Mouse (Mus musculus) regulatory T cell (primary cell): Measurements from ENCODE around the gene Zfp319.
"Not testable (repeated sequence)": the region's sequence is repeated elsewhere in the genome, so short reads cannot be mapped to it uniquely, and the experiment has no call there.

Source experiments
- in situ Hi-C: fragments of 300-600 bp; cut with MboI, MseI; formaldehyde crosslinking; loops from one replicate; pipeline ENCODE4 v1.15.1; 2025; ENCODE audit warnings: high pct_unique_total_duplicates

The Zfp319 gene

DNA sequence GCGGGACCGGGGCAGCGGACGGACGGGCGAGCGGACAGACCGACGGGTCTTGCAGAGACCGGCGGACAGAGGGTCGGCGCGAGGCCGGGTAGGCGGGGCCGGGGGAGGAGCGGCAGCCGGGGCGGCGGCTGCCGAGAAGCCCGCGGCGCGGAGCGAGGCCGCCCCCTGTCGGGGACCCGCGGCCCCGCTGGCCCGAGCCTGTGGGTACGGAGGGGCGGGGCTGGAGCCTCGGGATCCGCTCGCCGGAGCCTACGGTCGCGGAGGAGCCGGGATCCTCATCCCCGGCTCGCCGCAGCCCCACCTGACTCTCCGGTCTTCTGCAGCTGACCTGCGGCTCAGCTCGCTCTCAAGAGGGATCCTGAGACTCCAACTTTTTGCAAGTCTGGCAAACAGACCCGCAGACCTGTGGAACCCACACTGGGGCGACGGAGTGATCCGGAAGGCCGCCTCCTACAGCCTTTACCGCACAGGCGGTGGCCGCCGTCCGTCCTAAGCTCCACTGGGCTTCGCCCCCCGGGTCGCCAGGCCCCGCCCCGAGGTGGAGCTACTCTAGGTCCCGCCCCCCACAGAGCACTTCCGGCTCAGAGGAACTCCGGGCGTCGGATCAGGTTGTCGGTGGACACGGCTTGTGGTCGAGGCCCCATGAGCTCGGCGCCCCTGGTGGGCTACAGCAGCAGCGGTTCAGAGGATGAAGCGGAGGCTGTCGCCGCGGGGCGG lies at the start of gene Zfp319, which contains the start of gene Usb1:
Gene Zfp319 (minus strand): TSS at position 231 of the 717 bp plus-strand sequence.
Gene Usb1 (plus strand): TSS at position 565 of the 717 bp plus-strand sequence.
- in situ Hi-C loops = loop anchor here (5.0 kb wide), 1 partner anchor 100 kb away; the partner anchor contains the start of gene Cfap20

DNA sequence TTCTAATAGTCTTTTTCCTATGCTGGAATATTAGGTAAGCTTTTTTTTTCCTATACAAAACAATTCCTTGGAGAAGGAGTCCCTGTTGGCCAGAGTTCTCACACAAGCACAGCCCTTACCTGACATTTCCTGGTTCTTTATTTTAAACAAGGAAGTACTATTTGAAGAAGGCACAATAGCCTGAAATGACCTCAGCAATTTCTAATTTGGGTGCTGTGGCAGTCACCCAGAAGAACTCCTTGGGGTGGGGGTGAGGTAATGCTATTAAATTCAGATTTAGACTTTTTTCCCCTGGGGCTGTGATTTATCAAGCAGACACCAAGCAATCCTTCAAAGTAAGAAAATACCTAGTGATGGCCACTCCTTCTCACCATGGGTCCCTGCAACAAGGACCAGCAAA lies 49.2 kb upstream of the Zfp319 start:
- in situ Hi-C loops = no loop called here

DNA sequence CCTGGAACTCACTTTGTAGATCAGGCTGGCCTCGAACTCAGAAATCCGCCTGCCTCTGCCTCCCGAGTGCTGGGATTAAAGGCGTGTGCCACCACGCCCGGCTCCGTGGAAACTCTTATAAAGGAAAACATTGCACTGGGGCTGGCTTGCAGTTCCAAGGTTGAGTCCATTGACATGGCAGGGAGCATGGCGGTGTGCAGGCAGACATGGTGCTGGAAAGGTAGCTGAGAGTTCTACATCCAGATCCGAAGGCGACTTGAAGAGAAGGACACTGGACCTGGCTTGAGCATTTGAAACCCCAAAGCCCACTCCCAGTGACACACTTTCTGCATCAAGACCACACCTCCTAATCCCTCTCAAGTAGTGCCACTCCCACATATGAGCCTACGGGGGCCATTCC lies 47.2 kb upstream of the Zfp319 start:
- in situ Hi-C loops = not testable (repeated sequence)

DNA sequence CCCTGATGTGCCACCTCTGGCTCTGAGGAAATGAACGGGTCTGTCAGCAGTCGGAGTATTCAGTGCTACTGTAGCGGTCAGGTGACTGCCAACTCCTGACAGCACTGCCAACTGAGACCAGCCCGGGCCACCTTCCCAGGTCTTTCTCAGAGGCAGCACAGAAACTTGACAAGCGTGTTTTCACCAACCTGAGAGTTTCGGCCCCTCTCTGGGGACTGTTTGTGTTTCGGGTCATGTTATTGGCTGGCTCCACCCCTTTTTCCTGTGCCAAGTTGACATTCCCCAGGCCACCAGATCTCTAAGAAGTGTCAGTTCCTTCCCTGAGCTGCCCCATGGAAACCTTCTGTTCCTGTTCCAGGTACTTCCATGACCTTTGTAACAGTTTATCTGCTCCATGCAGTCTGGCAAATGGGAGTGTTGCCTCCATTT lies 46.1 kb upstream of the Zfp319 start:
- in situ Hi-C loops = no loop called here

DNA sequence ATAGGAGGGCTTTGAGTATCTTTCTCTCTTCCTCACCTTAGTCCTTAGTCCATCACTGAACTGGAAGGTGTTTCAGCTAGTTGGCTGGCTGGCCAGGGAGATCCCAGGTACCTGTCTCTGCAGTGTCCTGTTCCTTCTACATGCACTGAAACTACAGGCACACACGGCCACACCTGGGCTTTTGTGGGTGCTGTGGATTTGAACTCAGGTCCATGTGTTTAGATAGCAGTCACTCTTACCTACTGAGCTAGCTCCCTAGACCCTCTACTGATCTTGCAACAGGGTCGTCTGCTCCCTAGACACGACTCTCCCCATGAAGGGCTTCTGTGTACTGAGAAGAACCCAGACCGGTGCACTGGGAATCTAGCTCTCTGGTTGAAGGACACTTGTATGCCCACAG lies 45.4 kb upstream of the Zfp319 start:
- in situ Hi-C loops = no loop called here

DNA sequence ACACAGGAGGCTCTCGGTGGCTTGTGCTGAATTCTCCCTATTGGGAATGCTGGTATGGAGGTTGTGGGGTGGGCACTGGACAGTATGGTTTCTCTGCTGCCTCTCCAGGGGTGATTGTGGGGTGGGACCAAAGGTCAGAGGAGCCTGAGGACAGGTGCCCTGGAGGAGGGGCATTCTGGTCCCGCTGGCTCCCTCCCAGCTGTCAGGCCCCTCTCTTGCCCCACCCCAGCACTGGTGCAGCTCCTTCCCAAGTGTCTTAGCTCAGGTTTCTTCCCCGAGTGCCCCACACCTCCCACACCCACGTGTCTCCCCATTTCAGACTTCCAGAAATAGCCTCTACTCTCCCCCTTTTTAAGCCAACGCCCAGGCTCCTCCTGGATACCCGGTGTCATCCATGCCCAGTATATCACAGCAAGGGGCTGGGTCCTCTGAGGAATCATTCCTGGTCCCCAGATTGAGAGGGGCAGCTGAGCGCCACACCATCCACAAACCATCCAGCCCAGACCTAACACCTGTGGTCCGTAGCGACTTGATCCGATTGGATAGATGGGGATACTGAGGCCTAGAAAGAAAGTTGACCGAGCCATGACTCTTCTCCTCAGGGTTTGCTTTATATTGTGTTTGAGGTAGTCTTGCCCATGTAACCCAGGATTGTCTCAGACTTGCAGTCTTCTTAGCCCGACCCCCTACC lies 44.7 kb upstream of the Zfp319 start:
- in situ Hi-C loops = no loop called here

DNA sequence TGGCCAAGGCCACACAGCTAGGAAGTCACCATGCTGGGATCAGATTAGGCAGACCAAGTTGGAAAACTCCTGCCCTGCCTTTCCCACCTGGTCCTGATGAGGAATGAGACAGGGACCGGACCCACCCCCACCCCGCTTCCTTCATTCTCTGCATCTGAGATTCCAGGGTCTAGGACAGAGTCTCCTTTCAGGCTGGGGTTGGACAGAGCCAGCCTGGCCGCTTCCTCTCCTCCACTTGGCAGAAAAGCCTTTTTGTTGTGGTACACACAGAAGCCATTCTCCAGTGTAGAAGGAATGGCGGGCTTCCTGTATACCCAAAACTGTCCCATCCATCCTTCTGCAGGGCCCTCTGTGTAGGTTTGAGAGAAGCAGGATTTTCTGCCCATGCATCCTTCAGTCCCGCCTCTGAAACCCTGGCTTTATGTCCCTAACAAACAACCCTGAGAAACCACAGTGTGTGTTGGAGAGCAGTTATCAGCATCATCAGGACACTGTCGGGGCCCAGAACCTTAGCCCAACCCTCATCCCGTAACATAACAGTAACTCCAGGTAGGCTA lies 43.7 kb upstream of the Zfp319 start:
- in situ Hi-C loops = no loop called here

DNA sequence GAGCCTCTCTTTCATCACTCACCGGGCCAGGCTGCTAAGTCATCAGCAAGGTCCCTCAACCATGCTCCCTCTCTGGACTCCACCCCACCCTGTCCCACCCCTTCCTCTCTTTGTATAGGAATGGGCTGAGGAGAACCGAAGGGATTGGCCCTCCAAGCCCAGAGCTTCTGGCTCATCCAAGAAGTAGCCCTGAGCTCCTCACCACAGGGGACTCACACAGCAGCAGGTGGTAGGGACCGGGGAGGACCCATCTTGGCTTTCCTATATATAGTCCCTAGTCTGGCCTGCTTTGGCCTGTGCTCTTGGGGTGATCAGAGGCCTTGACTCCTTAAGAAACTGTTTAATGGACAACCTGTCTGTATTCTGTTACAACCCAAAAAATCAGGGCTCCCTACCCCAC lies 42.7 kb upstream of the Zfp319 start:
- in situ Hi-C loops = no loop called here

DNA sequence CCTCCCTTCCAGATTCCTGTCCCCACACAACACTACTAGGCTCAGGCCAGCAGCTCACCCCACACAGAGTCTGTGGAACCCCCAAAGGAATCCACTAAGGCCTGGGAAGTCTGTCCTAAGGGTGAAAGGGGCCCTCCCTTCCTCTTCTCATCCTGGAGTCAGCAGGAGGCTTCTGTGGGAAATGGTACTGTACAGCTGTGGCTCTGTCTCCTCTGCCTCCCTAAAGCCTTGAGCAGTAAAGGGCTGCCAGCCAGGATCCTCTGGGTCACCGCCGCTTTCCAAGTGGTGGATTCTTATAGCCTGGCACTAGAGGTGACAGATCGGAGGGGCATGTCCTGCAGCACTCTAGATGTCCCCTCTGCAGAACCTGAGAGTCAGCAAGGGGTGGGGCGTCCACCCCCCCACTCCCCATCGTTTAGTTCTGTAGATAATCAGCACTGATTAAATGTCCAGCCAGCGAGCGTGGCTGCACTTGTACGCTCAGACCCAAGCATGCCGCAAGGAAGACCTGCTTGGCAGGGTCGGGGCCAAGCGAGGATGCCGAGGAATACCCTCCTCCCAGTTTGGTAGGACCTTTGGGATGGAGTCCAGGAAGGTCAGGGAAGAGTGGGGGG lies 41.7 kb upstream of the Zfp319 start:
- in situ Hi-C loops = no loop called here

DNA sequence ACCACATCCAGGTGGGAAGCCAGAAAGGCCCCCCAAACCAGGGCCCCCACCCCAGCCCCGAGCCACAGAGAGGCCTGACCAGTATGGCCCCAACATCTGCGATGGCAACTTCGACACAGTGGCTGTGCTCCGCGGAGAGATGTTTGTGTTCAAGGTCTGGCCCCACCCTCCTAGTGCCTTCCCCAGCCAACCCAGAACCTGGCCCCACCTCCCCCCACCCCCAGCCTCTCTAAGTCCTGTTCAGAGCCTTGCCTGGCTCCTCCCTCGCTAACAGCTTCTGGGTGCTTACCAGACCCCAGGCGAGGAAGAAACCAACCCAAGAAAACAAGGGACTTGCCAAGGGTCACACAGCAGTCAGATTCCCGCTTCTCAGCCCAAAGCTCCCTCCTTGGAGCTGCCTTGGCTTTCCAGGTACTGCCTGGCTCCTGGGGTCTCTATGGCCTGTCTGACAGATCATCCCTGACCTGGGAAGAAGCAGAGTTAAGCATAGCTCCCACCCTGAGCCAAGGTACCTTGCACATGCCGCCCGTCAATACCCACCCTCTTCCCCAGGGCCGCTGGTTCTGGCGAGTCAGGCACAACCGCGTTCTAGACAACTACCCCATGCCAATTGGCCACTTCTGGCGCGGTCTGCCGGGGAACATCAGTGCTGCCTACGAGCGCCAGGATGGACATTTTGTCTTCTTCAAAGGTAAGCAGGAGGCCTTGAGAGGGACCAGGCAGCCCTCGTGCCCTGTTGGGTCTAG lies 38.0 kb upstream of the Zfp319 start:
- in situ Hi-C loops = no loop called here

DNA sequence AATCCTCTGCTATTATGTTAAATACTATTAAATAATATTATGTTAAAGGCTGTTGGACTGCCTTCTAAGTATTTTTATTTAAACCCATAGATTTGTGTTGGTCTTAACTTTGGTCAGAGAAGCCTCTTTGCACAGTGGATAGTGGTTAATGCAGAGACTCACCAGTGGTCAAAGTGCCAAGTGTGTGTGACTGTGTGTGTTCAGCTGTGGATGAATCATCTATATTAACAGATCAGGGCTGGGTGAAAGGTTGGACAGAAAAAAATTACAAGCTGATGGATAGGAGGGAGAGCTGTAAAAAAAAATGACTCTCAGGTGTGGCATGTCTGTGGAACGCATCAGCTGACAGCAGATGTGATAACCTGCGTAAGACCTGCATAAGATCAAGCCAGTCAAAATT lies 32.1 kb upstream of the Zfp319 start:
- in situ Hi-C loops = no loop called here

DNA sequence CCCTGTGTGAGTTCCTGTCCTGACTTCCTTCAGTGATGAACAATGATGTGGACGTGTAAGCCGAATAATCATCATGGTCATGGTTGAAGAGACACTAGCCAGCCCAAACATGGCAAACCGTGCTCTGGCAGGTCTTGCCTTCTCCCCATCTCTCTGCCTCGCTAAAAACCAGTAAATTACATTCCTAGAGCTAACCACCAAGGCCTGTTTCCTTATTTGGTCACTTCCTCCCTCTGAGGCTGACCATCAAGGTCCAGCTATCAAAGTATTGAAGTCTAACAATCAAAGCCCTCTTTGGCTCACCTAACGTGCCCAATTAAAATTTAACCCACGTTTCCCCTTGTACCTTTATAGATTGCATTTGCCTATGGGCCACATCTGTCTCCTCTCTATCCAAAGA lies 30.5 kb upstream of the Zfp319 start:
- in situ Hi-C loops = no loop called here

DNA sequence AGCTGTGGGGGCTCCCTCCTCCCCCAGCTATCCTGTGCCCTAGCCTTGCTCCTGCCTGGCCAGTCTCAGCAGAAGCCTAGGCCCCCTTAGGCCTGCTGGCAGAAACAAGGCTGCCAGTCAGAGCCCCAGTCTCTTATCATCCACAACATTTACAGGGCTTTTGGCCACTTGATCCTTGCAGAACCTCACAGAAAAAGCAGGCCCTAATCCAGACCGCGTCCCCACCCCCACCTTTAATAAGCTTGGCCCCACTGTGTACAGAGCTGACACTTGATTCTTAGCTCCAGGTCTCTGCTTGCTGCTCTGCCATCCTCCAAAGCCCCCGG lies 29.2 kb upstream of the Zfp319 start:
- in situ Hi-C loops = no loop called here

DNA sequence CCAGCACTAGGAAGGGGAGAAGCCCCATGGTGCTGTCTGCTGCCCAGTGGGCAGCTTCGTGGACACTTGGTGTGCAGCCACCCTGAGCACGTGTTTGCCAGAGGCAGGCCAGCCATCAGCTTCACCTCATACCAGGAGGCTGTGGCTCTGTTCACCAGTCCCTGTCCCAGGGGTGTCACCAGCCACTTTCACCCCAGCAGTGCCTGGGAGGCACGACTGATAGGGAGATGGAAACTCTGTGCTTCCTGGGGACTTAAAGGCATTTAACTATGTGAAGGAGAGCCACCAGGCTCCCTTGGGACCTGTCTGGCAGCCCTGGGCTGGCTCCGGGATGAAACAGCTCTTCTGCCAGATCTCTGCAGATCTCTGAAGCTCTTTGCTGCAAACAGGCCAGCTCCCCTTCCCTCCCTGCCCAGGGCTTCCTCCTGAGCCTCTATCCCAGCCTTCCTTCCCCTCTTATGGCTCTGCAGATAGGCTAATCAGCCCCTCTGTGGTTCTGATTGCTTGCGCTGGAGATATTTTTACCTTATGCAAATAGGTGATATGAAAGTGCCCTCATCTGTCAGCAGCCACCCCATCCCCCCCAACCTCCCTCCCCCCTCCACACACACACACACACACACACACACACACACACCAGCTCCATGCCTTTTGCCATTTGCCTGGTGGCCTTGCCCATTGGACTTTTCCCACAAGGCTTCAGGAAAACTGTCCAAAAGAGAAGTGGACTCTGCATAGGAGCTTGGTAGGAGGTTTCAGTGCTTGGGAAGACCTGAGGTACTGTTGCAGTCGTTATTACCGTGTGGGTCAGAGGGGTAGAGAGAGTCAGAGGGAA lies 28.6 kb upstream of the Zfp319 start:
- in situ Hi-C loops = no loop called here

DNA sequence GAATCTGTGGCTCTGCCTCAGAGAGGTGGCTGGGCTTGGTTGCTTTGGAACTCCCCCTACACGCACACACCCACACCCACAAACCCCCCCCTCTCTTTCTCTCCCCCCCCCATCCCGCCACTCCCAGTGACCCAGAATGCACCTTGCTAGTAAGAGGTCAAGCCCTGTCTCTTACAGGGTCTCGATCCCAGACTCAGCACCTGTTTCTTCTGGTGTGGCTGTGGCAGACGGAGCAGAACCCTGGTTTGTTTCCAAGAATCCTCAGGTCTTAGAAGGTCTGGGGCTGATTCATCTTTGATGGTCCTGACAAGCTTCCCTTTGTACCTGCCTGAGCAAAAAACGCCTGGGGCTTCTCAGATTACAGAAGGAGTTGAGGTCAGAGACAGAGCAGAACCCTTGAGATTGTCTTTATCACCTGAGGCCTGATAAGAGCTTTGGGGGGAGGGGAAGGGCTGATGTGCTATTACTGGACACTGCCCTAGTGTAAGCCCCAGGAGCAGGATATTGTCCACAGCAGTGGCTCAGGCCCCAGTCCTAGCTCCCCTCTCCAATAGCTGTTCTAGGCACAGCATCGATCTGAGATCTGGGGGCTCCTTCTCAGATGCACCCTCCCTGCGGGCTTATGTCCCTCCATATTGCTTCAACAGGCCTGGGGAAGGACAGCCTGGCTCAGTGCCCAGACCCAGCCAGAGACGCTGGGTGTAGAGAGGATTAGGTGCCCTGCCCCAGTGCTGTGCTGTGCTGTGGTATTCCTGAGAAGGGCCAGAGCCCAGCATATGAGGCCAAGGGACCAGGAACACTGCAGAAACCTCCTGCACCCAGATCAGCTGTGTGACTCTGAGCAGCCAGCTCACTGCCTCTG lies 27.0 kb upstream of the Zfp319 start:
- in situ Hi-C loops = no loop called here

DNA sequence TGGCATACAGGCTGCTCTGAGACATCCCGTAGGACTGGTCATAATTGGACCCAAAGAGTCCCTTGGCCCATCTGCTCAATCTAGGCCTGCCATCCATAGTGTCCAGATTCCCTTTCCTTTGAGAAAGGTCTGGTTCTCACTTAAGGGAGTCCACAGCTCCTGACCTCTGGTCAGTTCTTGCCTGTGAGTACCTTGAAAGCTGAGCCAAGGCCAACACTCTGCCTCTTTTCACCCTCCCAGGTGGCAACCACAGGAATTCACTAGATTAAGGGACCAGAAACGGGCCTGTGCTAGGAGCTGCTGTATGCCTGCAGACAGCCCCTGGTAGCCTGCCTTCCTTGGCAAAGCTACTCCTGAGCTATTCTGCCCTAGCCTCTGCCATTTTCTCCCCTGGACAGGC lies 22.9 kb upstream of the Zfp319 start:
- in situ Hi-C loops = no loop called here

DNA sequence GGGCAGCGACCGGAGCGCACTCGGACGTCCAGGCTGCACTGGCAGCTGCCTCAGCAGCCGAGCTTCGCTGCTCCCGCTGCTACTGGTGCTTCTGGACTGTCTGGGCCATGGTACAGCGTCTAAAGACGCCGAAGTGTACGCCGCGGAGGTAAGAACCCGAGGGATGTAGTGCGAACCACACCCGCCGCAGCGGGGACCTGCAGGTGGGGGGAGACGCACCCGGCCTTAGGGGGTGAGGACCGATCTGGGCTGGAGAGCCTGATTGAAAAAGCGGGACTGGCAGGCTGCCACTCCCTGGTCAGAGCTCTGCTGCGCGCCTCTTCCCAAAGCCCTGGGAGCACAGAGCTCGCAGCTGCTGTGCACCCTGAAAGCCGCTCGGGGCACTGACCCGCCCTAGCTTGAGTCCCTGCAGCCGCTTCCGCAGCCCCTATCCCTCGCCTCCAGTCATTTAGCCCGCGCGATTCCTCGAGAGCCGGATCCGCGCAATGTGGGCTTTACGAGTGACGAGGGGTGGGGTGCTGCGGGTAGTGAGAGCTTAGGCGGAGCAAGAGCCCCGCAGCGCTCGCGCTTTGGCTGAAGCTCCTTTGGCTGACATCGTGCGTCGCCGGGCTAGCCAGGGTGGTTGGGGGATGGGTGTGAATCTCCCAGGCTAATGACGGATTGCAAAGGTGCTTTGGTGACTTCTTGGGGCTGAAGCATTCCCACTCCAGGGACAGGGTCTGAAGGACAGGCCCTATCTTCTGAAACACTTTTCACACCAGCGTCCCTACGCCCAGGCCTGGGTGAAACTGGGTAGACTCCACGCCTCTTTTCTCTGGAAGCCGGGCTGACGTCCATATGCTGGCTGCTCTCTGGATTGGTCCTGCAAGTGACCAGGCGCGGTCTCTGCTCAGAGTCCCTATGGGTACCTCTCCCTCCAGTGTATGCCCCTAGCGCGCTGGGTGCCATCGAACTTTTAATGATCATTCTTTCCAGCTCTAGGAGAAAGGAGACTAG lies 21.4 kb upstream of the Zfp319 start:
- in situ Hi-C loops = no loop called here

DNA sequence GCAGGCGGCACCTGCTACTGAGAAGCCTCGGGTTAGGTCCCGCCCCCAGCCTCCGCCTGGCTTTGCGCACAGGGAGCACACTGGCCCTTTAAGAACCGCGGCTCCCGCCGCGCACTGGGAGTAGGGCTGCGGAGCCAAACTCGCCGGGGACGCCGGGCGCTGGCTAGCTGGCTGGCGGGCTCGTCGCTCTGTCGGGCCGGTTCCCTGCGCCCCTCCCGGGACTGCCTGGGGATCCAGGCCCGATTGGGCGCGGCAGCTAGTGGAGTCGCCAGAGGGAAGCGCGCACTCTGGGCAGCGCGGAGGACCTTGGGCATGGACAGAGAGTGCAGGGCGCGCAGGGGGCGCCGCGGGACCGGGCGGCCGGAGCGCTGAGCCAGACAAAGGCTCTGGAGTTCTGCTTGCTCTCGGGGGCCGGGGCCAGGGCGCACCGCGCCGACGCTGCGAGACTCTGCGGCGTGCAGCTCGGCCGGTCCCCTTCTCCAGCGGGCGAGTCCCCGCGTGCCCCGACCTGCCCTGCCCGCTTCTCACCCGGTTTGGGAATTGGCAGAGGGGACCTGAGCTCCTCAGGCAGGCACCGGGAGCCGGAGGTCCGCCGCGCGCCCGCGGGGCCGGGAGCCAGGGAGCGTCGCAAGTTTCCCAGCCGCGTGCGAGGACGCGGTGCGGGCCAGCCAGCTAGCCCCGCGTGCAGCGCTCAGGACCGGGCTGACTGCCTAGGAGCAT lies 20.6 kb upstream of the Zfp319 start, which contains the start of gene Mmp15:
Gene Mmp15 (plus strand): TSS at position 118 of the 720 bp plus-strand sequence.
- in situ Hi-C loops = no loop called here
